Mouse (Mus musculus): ENCODE results near the gene Pih1d1. TPM values are rescaled to one million over a fixed set of nuclear protein-coding genes. Genes with fewer than 3 reads are reported as not detected.
"Not testable (repeated sequence)": the region's sequence is repeated elsewhere in the genome, so short reads cannot be mapped to it uniquely, and the experiment has no call there.

Gene Pih1d1
- polyA plus RNA-seq, 1 experiment from 2014 or later: 51.7 TPM

- Histone ChIP-seq H3K9me3 (replicated peaks) (peaks cover 27% of the 10 kb centered on the region), H3K4me2 (no peak overlapping the region), H3K27ac (no peak overlapping the region), H3K27me3 (peaks cover 93% of the 10 kb centered on the region), H3K9ac (no peak overlapping the region), H3K4me3 (replicated peaks) (no peak overlapping the region), H3K4me1 (replicated peaks) (peaks cover 5% of the 10 kb centered on the region; the same call in 1 of the 2 replicates), H3K36me3 (no peaks in the 10 kb centered on the region)
- DNase-seq (peak; percentile 32), ATAC-seq (ENCODE audit: low read depth) (no peak)
- WGBS (ENCODE audit: insufficient replicate concordance): 48% methylated on average over 7 of the region's 7 CpGs
These were observed 18.9 kb downstream of the Pih1d1 start for GRCm38 (mm10) chr7:45172974-45173373.

GRCm38 (mm10) chr7:45173772-45174171 lies 19.7 kb downstream of the Pih1d1 start:
- H3K36me3 ChIP-seq; H3K4me3 ChIP-seq (replicated peaks); ATAC-seq (ENCODE audit: low read depth); H3K4me2 ChIP-seq; DNase-seq; H3K27ac ChIP-seq; H3K9ac ChIP-seq; H3K4me1 ChIP-seq (replicated peaks): not testable (repeated sequence)
- Histone ChIP-seq H3K27me3 (peaks cover 93% of the 10 kb centered on the region), H3K9me3 (replicated peaks) (peaks cover 23% of the 10 kb centered on the region)
- 25% methylated on average over 1 of the region's 1 CpGs for WGBS (ENCODE audit: insufficient replicate concordance)

GRCm38 (mm10) chr7:45174567-45175280 lies 20.6 kb downstream of the Pih1d1 start:
- 5% methylated on average over 29 of the region's 29 CpGs for WGBS (ENCODE audit: insufficient replicate concordance)

GRCm38 (mm10) chr7:45175398-45175797 lies 21.3 kb downstream of the Pih1d1 start:
- H3K4me3 ChIP-seq (replicated peaks): no peak overlapping the region
- H3K4me2 ChIP-seq: no peak overlapping the region
- peaks cover 5% of the 10 kb centered on the region; the same call in 1 of the 2 replicates for H3K4me1 ChIP-seq (replicated peaks)
- peaks cover 93% of the 10 kb centered on the region for H3K27me3 ChIP-seq
- H3K9me3 ChIP-seq (replicated peaks): peaks cover 8% of the 10 kb centered on the region; the same call in 1 of the 2 replicates
- H3K9ac ChIP-seq: no peak overlapping the region
- ATAC-seq (ENCODE audit: low read depth) (no peak), DNase-seq (no peak)
- 2% methylated on average over 13 of the region's 13 CpGs for WGBS (ENCODE audit: insufficient replicate concordance)
- no peak overlapping the region for H3K27ac ChIP-seq
- H3K36me3 ChIP-seq: no peaks in the 10 kb centered on the region

More at GRCm38 (mm10) chr7:45174567-45175280, 20.6 kb downstream of the Pih1d1 start:
- Histone ChIP-seq H3K27me3 (peaks cover 93% of the 10 kb centered on the region), H3K9me3 (replicated peaks) (peaks cover 14% of the 10 kb centered on the region), H3K36me3 (no peaks in the 10 kb centered on the region), H3K9ac (no peak overlapping the region; the same call in 1 of the 2 replicates), H3K4me2 (no peak overlapping the region), H3K4me1 (replicated peaks) (peaks cover 5% of the 10 kb centered on the region; the same call in 1 of the 2 replicates), H3K4me3 (replicated peaks) (no peak overlapping the region), H3K27ac (no peak overlapping the region)
- DNase-seq (no peak), ATAC-seq (ENCODE audit: low read depth) (no peak)

GRCm38 (mm10) chr7:45175929-45176328 lies 21.8 kb downstream of the Pih1d1 start:
- no peak overlapping the region for H3K27ac ChIP-seq
- H3K4me3 ChIP-seq (replicated peaks): no peak overlapping the region
- peaks cover 8% of the 10 kb centered on the region; the same call in 1 of the 2 replicates for H3K9me3 ChIP-seq (replicated peaks)
- no peaks in the 10 kb centered on the region for H3K36me3 ChIP-seq
- 3% methylated on average over 23 of the region's 23 CpGs for WGBS (ENCODE audit: insufficient replicate concordance)
- no peak for DNase-seq
- no peak overlapping the region for H3K9ac ChIP-seq
- peaks cover 93% of the 10 kb centered on the region for H3K27me3 ChIP-seq
- no peak overlapping the region for H3K4me2 ChIP-seq
- H3K4me1 ChIP-seq (replicated peaks): peaks cover 5% of the 10 kb centered on the region; the same call in 1 of the 2 replicates
- ATAC-seq (ENCODE audit: low read depth): no peak

- WGBS (ENCODE audit: insufficient replicate concordance): 3% methylated on average over 28 of the region's 31 CpGs
- Histone ChIP-seq H3K4me1 (replicated peaks) (peaks cover 8% of the 10 kb centered on the region), H3K4me3 (replicated peaks) (no peak overlapping the region), H3K9me3 (replicated peaks) (0 out of 2 replicates have a peak, but pooled peaks cover 8% of the 10 kb centered on the region), H3K27me3 (peaks cover 93% of the 10 kb centered on the region), H3K27ac (no peak overlapping the region), H3K36me3 (no peaks in the 10 kb centered on the region), H3K4me2 (no peak overlapping the region), H3K9ac (no peak overlapping the region)
- ATAC-seq (ENCODE audit: low read depth): no peak
- no peak for DNase-seq
These were observed 22.3 kb downstream of the Pih1d1 start for GRCm38 (mm10) chr7:45176356-45176755.

GRCm38 (mm10) chr7:45178550-45178949 lies 24.4 kb downstream of the Pih1d1 start:
- H3K4me1 ChIP-seq (replicated peaks): peaks cover 22% of the 10 kb centered on the region
- WGBS (ENCODE audit: insufficient replicate concordance): 19% methylated on average over 7 of the region's 7 CpGs
- no peak overlapping the region for H3K4me3 ChIP-seq (replicated peaks)
- no peak overlapping the region for H3K9ac ChIP-seq
- H3K27me3 ChIP-seq: peaks cover 98% of the 10 kb centered on the region
- ATAC-seq (ENCODE audit: low read depth): no peak
- H3K4me2 ChIP-seq: no peak overlapping the region
- DNase-seq: no peak
- no peak overlapping the region for H3K27ac ChIP-seq
- no peaks in the 10 kb centered on the region for H3K9me3 ChIP-seq (replicated peaks)
- no peaks in the 10 kb centered on the region for H3K36me3 ChIP-seq

GRCm38 (mm10) chr7:45179469-45179868 lies 25.4 kb downstream of the Pih1d1 start, which contains the start of gene Gfy:
Gene Gfy (minus strand): TSS chr7:45179569.
- Histone ChIP-seq H3K4me1 (replicated peaks) (peaks cover 22% of the 10 kb centered on the region), H3K27me3 (peaks cover 100% of the 10 kb centered on the region), H3K9me3 (replicated peaks) (no peaks in the 10 kb centered on the region), H3K4me2 (no peak within 1 kb of the TSS), H3K27ac (no peak within 1 kb of the TSS), H3K4me3 (replicated peaks) (no peak within 1 kb of the TSS), H3K36me3 (no peaks in the 10 kb centered on the region), H3K9ac (no peak within 1 kb of the TSS)
- DNase-seq: no peak
- no peak for ATAC-seq (ENCODE audit: low read depth)
- WGBS (ENCODE audit: insufficient replicate concordance): 29% methylated on average over 7 of the region's 7 CpGs

GRCm38 (mm10) chr7:45180896-45181477 lies 26.9 kb downstream of the Pih1d1 start, which contains the start of gene Pth2:
Gene Pth2 (plus strand): TSS chr7:45180995.
- Histone ChIP-seq H3K27ac (no peak within 1 kb of the TSS), H3K36me3 (no peaks in the 10 kb centered on the region), H3K4me2 (peak within 1 kb of the TSS; percentile 64), H3K9ac (no peak within 1 kb of the TSS), H3K9me3 (replicated peaks) (no peaks in the 10 kb centered on the region), H3K27me3 (peaks cover 100% of the 10 kb centered on the region), H3K4me1 (replicated peaks) (peaks cover 17% of the 10 kb centered on the region), H3K4me3 (replicated peaks) (peak within 1 kb of the TSS; percentile 42)
- DNase-seq (no peak), ATAC-seq (ENCODE audit: low read depth) (no peak)
- WGBS (ENCODE audit: insufficient replicate concordance): 18% methylated on average over 20 of the region's 20 CpGs

- H3K4me1 ChIP-seq (replicated peaks): peaks cover 17% of the 10 kb centered on the region
- no peak for ATAC-seq (ENCODE audit: low read depth)
- peak overlapping the region; percentile 42 for H3K4me3 ChIP-seq (replicated peaks)
- no peak for DNase-seq
- peaks cover 100% of the 10 kb centered on the region for H3K27me3 ChIP-seq
- H3K4me2 ChIP-seq: peak overlapping the region; percentile 64
- no peaks in the 10 kb centered on the region for H3K9me3 ChIP-seq (replicated peaks)
- no peak overlapping the region for H3K9ac ChIP-seq
- WGBS (ENCODE audit: insufficient replicate concordance): 5% methylated on average over 35 of the region's 35 CpGs
- H3K36me3 ChIP-seq: no peaks in the 10 kb centered on the region
- no peak overlapping the region for H3K27ac ChIP-seq
These were observed 27.4 kb downstream of the Pih1d1 start for GRCm38 (mm10) chr7:45181540-45181939.

GRCm38 (mm10) chr7:45182199-45182601 lies 28.1 kb downstream of the Pih1d1 start:
- H3K9me3 ChIP-seq (replicated peaks): no peaks in the 10 kb centered on the region
- ATAC-seq (ENCODE audit: low read depth) (peak; percentile 91), DNase-seq (peak; percentile 89)
- peaks cover 100% of the 10 kb centered on the region for H3K27me3 ChIP-seq
- no peak overlapping the region for H3K27ac ChIP-seq
- H3K4me1 ChIP-seq (replicated peaks): peaks cover 17% of the 10 kb centered on the region
- no peaks in the 10 kb centered on the region for H3K36me3 ChIP-seq
- peak overlapping the region; percentile 64 for H3K4me2 ChIP-seq
- no peak overlapping the region for H3K9ac ChIP-seq
- WGBS (ENCODE audit: insufficient replicate concordance): 1% methylated on average over 34 of the region's 34 CpGs
- H3K4me3 ChIP-seq (replicated peaks): peak overlapping the region; percentile 42
